Mouse (Mus musculus) A20 (cell line): ENCODE data around the gene Hectd2.

ENCODE experiments used
- DNase-seq: peaks from one replicate; pipeline ENCODE4 v3.0.0-alpha.2; 2011; ENCODE audit warnings: low read depth, low spot score

Hectd2 gene

GRCm38 (mm10) chr19:36561171-36561570 lies 6.7 kb downstream of the Hectd2 start:
- DNase-seq, result no peak

GRCm38 (mm10) chr19:36564396-36564795 lies 10.0 kb downstream of the Hectd2 start:
- DNase-seq, result no peak

- no peak for DNase-seq
Observed at GRCm38 (mm10) chr19:36573986-36574385, 19.5 kb downstream of the Hectd2 start.

- no peak for DNase-seq
Observed at GRCm38 (mm10) chr19:36575159-36575558, 20.7 kb downstream of the Hectd2 start.

DNA sequence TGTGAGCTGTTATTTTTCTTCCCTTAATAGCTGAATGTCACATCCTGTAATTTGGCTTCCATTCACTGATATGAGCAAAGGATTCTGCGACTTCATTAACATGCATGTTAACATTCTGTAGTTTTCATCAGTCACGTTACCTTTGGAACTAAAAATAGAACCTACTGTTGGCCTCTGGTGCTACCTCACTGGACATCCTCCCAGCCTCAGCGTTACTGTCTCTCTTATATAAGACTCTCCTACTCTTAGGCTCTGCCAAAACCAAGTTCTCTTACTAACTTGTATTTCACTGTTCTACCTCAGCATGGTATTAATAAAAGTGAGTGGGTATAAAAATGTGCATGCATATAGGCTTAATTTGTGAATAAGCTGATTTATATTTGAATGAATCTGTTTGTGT lies 26.4 kb downstream of the Hectd2 start:
- DNase-seq, result peak; percentile 41

GRCm38 (mm10) chr19:36582116-36582515 lies 27.7 kb downstream of the Hectd2 start:
- DNase-seq, result peak; percentile 44

- DNase-seq, result peak; percentile 21
Observed at GRCm38 (mm10) chr19:36585505-36585904, 31.1 kb downstream of the Hectd2 start.

DNA sequence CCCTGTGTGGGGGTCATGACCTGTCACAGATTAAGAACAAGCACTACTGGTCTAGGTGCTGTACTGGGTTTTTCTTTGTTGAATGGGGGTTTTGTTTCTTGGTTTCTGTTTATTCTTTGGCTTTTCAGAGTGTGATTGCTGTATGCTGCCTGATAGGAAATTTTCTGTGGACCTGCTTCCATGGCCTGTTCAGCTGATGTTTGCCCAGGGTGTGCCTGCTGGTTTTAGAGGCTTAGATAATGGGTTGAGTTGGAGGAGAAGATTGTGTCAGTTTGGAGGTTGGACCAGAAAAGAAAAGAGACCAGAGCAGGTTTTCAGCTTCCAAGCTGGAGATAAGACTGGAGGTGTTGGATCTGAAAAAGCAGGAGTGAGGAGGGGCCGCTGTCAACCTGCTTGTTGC lies 40.0 kb downstream of the Hectd2 start:
- DNase-seq, result no peak

DNA sequence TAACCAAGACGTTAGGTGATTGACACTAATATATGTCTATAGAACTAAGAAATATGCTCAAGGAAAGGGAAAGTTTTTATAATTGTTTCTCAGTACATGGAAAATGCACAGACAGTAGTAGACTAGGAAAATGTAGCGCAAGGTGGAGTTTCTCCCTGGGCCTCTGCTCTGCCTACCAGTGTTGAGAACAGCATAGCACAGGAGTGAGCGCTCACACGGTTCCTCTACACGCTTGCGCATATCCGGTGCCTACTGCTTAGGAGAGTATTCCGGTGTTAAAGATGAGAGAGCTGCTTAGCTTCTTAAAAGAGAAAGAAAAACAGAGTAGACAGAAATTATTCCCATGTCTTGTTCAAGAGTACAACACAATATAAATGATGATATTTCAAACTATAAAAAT lies 47.4 kb downstream of the Hectd2 start:
- DNase-seq, result no peak

- DNase-seq, result no peak
Observed at GRCm38 (mm10) chr19:36602535-36603312, 48.3 kb downstream of the Hectd2 start.

DNA sequence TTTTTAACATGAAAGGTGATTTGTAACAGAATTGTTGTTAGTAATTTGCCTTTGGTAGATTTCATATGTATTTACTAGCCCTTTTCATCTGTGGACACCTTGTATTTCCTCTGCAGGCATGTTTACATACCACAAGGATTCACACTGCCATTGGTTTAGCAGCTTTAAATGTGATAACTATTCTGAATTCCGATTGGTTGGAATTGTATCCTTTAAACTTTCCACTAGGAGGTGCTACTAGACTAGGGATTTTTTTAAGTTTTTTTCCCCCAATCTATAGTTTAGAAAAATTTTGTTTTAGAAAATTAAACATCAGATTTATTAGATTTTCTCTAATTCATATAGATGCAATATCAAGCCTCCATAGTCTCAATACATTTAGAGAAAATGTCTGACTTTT lies 51.8 kb downstream of the Hectd2 start:
- DNase-seq, result no peak

GRCm38 (mm10) chr19:36609229-36609628 lies 54.8 kb downstream of the Hectd2 start:
- DNase-seq, result peak; percentile 56

DNA sequence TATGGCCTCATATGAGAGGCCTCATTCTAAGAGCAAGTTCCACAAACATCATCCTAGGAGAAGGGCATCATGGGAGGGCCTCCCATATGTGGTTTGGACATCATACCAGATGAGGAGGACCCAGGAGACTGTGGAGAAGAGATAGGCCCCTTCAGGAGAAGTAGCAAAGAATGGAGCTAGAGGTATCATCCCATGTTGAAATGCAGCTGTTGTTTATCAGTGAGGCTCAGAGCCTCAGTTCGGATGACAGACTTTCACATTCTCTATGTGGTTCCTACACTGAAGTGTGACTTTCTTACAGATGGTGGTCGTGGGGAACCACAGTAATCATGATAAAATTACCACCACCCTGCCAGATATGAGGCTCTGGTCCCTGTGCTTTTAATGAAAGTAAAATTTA lies 55.9 kb downstream of the Hectd2 start:
- no peak for DNase-seq

DNA sequence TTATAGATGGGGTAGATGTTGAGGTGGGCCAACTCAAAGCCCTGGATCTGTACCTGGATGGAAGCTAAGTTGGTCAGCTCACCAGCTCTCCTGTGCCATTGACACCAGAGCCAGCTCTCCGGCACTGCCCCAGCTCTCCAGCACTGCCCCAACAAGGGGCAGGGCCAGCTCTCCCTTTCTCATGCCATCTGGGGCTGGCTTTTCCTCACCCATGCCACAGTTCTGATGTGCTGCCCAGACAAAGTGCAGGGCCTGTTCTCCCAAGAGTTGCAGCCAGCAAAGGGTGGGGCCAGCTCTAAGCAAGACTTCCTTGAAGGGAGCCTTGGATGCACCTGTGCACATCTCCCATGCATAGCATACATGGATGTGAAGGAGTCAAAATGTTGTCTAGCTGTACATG lies 71.5 kb downstream of the Hectd2 start:
- DNase-seq, result no peak

DNA sequence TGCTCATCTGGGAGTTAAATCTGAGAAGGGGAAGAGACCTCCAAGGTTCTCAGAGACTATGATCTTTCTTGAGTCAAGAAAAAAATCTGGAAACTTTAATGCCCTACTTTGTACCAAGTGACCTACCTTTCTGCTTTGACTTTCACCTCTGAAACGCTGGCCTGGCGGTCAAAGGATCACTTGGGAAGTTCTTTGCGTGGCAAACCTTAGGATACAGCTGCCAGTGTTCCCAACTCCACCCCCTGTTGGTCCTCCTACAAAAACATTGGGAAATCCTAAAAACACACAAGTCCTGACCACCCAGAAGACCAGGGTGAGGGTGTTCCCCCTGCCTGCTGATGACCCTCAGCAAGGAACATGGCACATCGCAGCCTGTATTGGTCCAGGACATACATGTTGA lies 72.4 kb downstream of the Hectd2 start:
- no peak for DNase-seq

DNA sequence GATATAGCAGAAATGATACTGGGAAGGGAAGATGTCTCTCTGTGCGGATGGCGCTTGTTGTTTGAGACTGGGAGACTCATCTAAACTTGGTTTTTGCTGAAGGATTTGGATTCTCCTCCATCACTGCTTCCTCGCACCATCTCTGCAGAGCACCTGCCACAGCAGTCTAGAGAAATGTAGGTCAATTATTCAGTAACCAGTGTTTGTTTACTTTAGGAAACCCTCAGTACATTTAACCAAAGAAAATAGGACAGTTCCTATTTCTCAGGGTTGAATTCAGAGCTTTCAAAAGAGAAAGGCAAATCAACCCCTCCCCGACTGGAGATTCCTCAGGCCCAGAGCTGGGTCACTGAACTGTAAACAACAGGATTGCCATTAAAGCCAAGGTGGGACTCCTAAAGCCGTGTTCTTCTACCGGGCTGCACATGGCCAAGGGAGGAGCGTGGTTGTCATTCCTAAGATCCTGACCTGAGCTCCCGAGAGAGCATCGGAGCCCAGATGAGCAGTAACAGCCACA lies 75.0 kb downstream of the Hectd2 start:
- no peak for DNase-seq

GRCm38 (mm10) chr19:36630361-36630760 lies 75.9 kb downstream of the Hectd2 start:
- no peak for DNase-seq

- no peak for DNase-seq
Observed at GRCm38 (mm10) chr19:36634771-36635170, 80.3 kb downstream of the Hectd2 start.

- no peak for DNase-seq
Observed at GRCm38 (mm10) chr19:36637223-36637622, 82.8 kb downstream of the Hectd2 start.

GRCm38 (mm10) chr19:36637948-36638587 lies 83.6 kb downstream of the Hectd2 start:
- DNase-seq, result no peak

DNA sequence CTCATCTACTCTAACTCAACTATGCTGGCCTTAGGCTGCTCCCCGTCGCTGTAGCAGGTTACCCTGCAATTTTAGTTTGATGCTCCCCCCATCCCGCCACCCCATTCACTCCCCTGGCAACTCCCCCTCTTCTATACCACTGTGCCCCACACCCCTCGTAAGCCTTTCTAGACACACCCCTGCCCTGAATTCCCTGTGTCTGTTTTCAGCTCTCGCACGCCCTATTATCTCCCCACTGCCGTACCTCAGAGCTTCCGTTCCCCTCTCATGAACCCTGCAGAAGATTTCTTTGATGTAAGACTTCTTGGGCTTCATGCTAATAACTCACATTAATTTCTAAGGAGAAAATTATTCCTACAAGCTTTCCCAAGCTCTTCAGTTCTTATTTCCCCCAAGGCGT lies 84.6 kb downstream of the Hectd2 start:
- no peak for DNase-seq

GRCm38 (mm10) chr19:36641128-36641527 lies 86.7 kb downstream of the Hectd2 start:
- DNase-seq, result no peak

GRCm38 (mm10) chr19:36645308-36645889 lies 91.0 kb downstream of the Hectd2 start:
- DNase-seq, result no peak
